Mouse (Mus musculus) liver, postnatal 0 days (tissue): Measurements from ENCODE around the gene Rab36. TPM values are rescaled to one million over a fixed set of nuclear protein-coding genes. Genes with fewer than 3 reads are reported as not detected.

ENCODE experiments used
- ATAC-seq: fragments of 200-750 bp; cut with Nextera tagmentation; 2 replicates; pipeline ENCODE4 v1.8.0; 2017; ENCODE audit warnings: mild to moderate bottlenecking, moderate library complexity
- DNase-seq: peaks from one replicate; pipeline ENCODE4 v3.0.0-alpha.2; 2016
- H3K27ac ChIP-seq: fragments of 300-500 bp; sonication (generic); 2 replicates; pipeline ENCODE4 v1.5.1; 2014; ENCODE audit warnings: antibody characterized with exemption, moderate library complexity, mild to moderate bottlenecking, low read depth
- H3K27me3 ChIP-seq: fragments of 300-500 bp; sonication (generic); 2 replicates; pipeline ENCODE4 v1.6.1; 2014; ENCODE audit warnings: low read length, control low read depth, mixed read lengths; ENCODE audit not compliant: insufficient read depth
- H3K36me3 ChIP-seq: fragments of 300-500 bp; sonication (generic); replicated peaks from 2 replicates; pipeline ENCODE4 v1.6.1; 2014; ENCODE audit warnings: mild to moderate bottlenecking, control low read depth, low read length, moderate library complexity, mixed read lengths; ENCODE audit not compliant: insufficient read depth
- H3K4me1 ChIP-seq: fragments of 300-500 bp; sonication (generic); 2 replicates; pipeline ENCODE4 v1.6.1; 2014; ENCODE audit warnings: antibody characterized with exemption, mild to moderate bottlenecking, control low read depth; ENCODE audit not compliant: insufficient read depth
- H3K4me2 ChIP-seq: fragments of 300-500 bp; sonication (generic); 2 replicates; pipeline ENCODE4 v1.6.1; 2014; ENCODE audit warnings: low read depth, mild to moderate bottlenecking, low read length, moderate library complexity, mixed read lengths
- H3K4me3 ChIP-seq: fragments of 300-500 bp; sonication (generic); 2 replicates; pipeline ENCODE4 v1.5.1; 2014; ENCODE audit warnings: low read depth, low read length
- H3K9ac ChIP-seq: fragments of 300-500 bp; sonication (generic); replicated peaks from 2 replicates; pipeline ENCODE4 v1.6.1; 2014; ENCODE audit warnings: mild to moderate bottlenecking, moderate library complexity
- H3K9me3 ChIP-seq: fragments of 300-500 bp; sonication (generic); 2 replicates; pipeline ENCODE4 v1.6.1; 2016; ENCODE audit warnings: mild to moderate bottlenecking, control low read depth, low read length, mixed read lengths
- CTCF ChIP-seq: sonication (generic); IDR thresholded peaks from 2 replicates; pipeline ENCODE4 v1.5.1; 2016; ENCODE audit warnings: antibody characterized with exemption, low read depth
- EP300 ChIP-seq: IDR thresholded peaks from 2 replicates; pipeline ENCODE4 v1.6.1; 2016; ENCODE audit warnings: antibody characterized with exemption, low read depth, mild to moderate bottlenecking
- WGBS: fragments of 180-500 bp; shearing (Covaris S2); extraction: QIAGEN DNeasy Blood & Tissue Kit; methylation state at CpG from one replicate; pipeline ENCODE4 v1.1.7; 2014; ENCODE audit not compliant: insufficient replicate concordance; 5-methylcytosine and 5-hydroxymethylcytosine counted together
- polyA plus RNA-seq: library from polyadenylated mRNA; unstranded; fragments of >200 nt; fragmentation: Nextera tagmentation; extraction: Ambion mirVana; gene quantifications from 2 replicates; pipeline ENCODE4 v1.2.1, GENCODE M21; 2015

Rab36 gene
- polyA plus RNA-seq, 1 experiment from 2014 or later = 1.7 TPM

- TF ChIP-seq EP300 (no peak), CTCF (no peak)
- Histone ChIP-seq H3K36me3 (no peaks in the 10 kb centered on the region), H3K4me1 (no peaks in the 10 kb centered on the region), H3K4me2 (no peak overlapping the region), H3K4me3 (no peak overlapping the region), H3K9me3 (no peaks in the 10 kb centered on the region), H3K27me3 (no peaks in the 10 kb centered on the region), H3K27ac (no peak overlapping the region), H3K9ac (no peak overlapping the region)
- ATAC-seq (no peak), DNase-seq (no peak)
- WGBS = 87% methylated on average over 8 of the region's 8 CpGs
These were observed 35.5 kb upstream of the Rab36 start for GRCm38 (mm10) chr10:75001391-75001790.

GRCm38 (mm10) chr10:75004067-75004466 is 32.8 kb upstream of the Rab36 start:
- H3K36me3 ChIP-seq = no peaks in the 10 kb centered on the region
- no peak for TF ChIP-seq EP300
- TF ChIP-seq CTCF = no peak
- no peaks in the 10 kb centered on the region for H3K4me1 ChIP-seq
- H3K27ac ChIP-seq = no peak overlapping the region
- H3K9ac ChIP-seq = no peak overlapping the region
- DNase-seq (no peak), ATAC-seq (no peak)
- no peak overlapping the region for H3K4me3 ChIP-seq
- whole genome bisulfite sequencing = 30% methylated on average over 3 of the region's 3 CpGs
- H3K9me3 ChIP-seq = no peaks in the 10 kb centered on the region
- H3K4me2 ChIP-seq = no peak overlapping the region
- H3K27me3 ChIP-seq = no peaks in the 10 kb centered on the region

GRCm38 (mm10) chr10:75006889-75007662 is 29.8 kb upstream of the Rab36 start:
- 73% methylated on average over 8 of the region's 8 CpGs for WGBS
- no peak for DNase-seq
- Histone ChIP-seq H3K27ac (no peak overlapping the region), H3K36me3 (no peaks in the 10 kb centered on the region), H3K27me3 (no peaks in the 10 kb centered on the region), H3K9ac (no peak overlapping the region), H3K9me3 (no peaks in the 10 kb centered on the region), H3K4me1 (no peaks in the 10 kb centered on the region), H3K4me2 (no peak overlapping the region), H3K4me3 (no peak overlapping the region)
- TF ChIP-seq CTCF (no peak), EP300 (no peak)
- ATAC-seq = no peak

- ATAC-seq (no peak), DNase-seq (no peak)
- no peak overlapping the region for H3K4me2 ChIP-seq
- no peak overlapping the region for H3K4me3 ChIP-seq
- no peak overlapping the region for H3K9ac ChIP-seq
- no peak overlapping the region for H3K27ac ChIP-seq
- H3K9me3 ChIP-seq = no peaks in the 10 kb centered on the region
- H3K4me1 ChIP-seq = no peaks in the 10 kb centered on the region
- no peaks in the 10 kb centered on the region for H3K27me3 ChIP-seq
- 82% methylated on average over 15 of the region's 15 CpGs for WGBS
- H3K36me3 ChIP-seq = no peaks in the 10 kb centered on the region
- no peak for TF ChIP-seq CTCF
- no peak for TF ChIP-seq EP300
These were observed 26.2 kb upstream of the Rab36 start for GRCm38 (mm10) chr10:75010704-75011103.

GRCm38 (mm10) chr10:75015465-75015864 is 21.4 kb upstream of the Rab36 start:
- TF ChIP-seq EP300 (no peak), CTCF (no peak)
- no peak overlapping the region for H3K27ac ChIP-seq
- H3K9ac ChIP-seq = no peak overlapping the region
- H3K27me3 ChIP-seq = no peaks in the 10 kb centered on the region
- 74% methylated on average over 14 of the region's 14 CpGs for WGBS
- ATAC-seq (no peak), DNase-seq (no peak)
- H3K4me2 ChIP-seq = no peak overlapping the region
- no peaks in the 10 kb centered on the region for H3K9me3 ChIP-seq
- no peaks in the 10 kb centered on the region for H3K4me1 ChIP-seq
- no peaks in the 10 kb centered on the region for H3K36me3 ChIP-seq
- no peak overlapping the region for H3K4me3 ChIP-seq

- TF ChIP-seq CTCF (no peak), EP300 (no peak)
- WGBS = 69% methylated on average over 4 of the region's 4 CpGs
- no peaks in the 10 kb centered on the region for H3K27me3 ChIP-seq
These were observed 20.4 kb upstream of the Rab36 start for GRCm38 (mm10) chr10:75016481-75016880.

GRCm38 (mm10) chr10:75020271-75020670 is 16.6 kb upstream of the Rab36 start:
- 87% methylated on average over 2 of the region's 2 CpGs for WGBS
- Histone ChIP-seq H3K9ac (no peak overlapping the region), H3K27ac (no peak overlapping the region), H3K9me3 (no peaks in the 10 kb centered on the region), H3K27me3 (no peaks in the 10 kb centered on the region), H3K36me3 (no peaks in the 10 kb centered on the region), H3K4me3 (no peak overlapping the region), H3K4me2 (no peak overlapping the region), H3K4me1 (no peaks in the 10 kb centered on the region)
- no peak for TF ChIP-seq EP300
- no peak for TF ChIP-seq CTCF
- ATAC-seq = no peak
- no peak for DNase-seq

More at GRCm38 (mm10) chr10:75016481-75016880, 20.4 kb upstream of the Rab36 start:
- Histone ChIP-seq H3K4me1 (no peaks in the 10 kb centered on the region), H3K4me3 (no peak overlapping the region), H3K9me3 (no peaks in the 10 kb centered on the region), H3K9ac (no peak overlapping the region), H3K36me3 (no peaks in the 10 kb centered on the region), H3K27ac (no peak overlapping the region), H3K4me2 (no peak overlapping the region)
- ATAC-seq (no peak), DNase-seq (no peak)
